Mouse (Mus musculus): Measurements from ENCODE around the gene Ing4.

DNA sequence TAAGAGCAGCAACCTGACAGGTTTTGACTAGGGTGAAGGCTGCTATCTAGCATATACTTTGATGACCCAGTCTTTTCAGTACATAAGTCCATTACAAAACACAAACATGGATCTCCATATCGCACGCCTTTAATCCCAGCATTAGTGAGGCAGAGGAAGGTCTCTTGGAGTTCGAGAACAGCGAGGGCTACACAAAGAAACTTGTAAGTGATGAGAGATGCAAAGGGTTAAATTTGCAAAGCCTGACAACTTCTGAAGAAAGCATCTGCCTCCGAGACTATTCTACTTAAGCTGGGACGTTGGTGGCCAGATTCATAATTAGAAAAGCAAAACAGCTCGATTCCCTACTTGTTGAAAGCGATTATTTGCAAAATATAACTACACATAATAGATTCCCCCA is 429 bp upstream of the Ing4 start:
- TF ChIP-seq CTCF (IDR thresholded peaks at IDR 0.05; ENCODE audit: insufficient read depth, low read depth, low read length) (no peak), POLR2A (IDR thresholded peaks at IDR 0.05; ENCODE audit: insufficient read depth, low read depth, low read length) (no peak)

Measured in olfactory bulb, adult 2 months (tissue).